Mouse (Mus musculus): ENCODE results near the gene Cep290.

- TF ChIP-seq POLR2A (IDR thresholded peaks at IDR 0.05; ENCODE audit: insufficient read depth, low read depth, low read length) = no peak
- no peak for TF ChIP-seq CTCF (IDR thresholded peaks at IDR 0.05; ENCODE audit: insufficient read depth, low read depth, low read length)
These were observed 116.2 kb downstream of the Cep290 start for GRCm38 (mm10) chr10:100603511-100603910.

Measured in olfactory bulb, adult 2 months (tissue).